Mouse (Mus musculus) megakaryocyte, adult 5-6 weeks (primary cell): ENCODE measurements around the gene St3gal4. TPM values are rescaled to one million over a fixed set of nuclear protein-coding genes. Genes with fewer than 3 reads are reported as not detected.
A peak's percentile ranks its signal among the peaks of the same experiment; 100 is the strongest.

Experiments used
- ATAC-seq: 2 replicates; pipeline ENCODE4 v1.8.0; 2016; ENCODE audit warnings: mild to moderate bottlenecking, inconsistent platforms; ENCODE audit not compliant: poor library complexity, severe bottlenecking
- total RNA-seq, 2 experiments: library from RNA; stranded (forward) in 1 of 2; stranded (reverse) in 1 of 2; fragments of 153-499, 151-499 nt in 1 of 2; fragments of 221-1000, 200-1000 nt in 1 of 2; gene quantifications; 2 replicates each; pipeline versions ENCODE4 v1.2.3 to v1.2.4; 2015 to 2017

Gene St3gal4
- total RNA-seq, 2 experiments from 2014 or later = 53.1 to 57.4 TPM

DNA sequence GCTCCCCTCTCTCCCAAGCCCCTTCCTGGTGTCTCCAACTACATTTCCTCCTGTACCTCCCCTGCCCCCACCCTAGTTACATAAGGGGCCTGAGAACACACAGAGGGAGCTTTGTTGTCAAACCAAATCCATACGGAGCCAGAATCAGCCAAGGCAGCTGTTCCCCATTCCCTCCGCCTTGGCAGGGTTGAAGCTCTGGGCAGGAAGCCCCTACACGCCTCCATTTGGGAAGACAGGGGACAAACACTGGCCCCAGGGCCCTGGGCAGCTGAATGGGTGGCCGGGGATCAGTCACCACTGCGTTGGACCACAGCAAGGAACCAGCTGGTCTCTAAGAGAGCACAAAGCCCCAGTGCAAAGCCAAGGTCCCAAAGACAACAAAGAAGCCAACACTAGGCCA, 10.2 kb downstream of the St3gal4 start:
- ATAC-seq = no peak

DNA sequence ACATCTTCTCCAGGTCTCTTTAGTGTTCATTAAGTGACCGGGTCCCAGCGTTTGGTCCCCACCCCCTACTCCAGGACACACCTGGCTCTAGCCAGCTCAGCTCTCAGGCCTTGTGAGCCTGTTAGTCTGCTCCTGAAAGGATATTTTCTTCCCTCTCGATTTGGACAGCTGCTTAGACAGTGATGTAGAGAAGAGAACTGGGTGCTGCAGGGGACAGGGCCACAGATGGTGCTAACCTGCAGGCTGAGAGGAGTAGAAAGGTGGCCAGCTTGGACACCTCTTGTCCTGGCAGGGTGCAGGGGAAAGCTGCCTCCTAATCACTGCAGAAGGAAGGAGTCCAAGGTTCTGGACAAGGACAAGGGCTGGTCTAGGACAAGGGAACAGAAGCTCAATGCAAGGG, 11.0 kb downstream of the St3gal4 start:
- ATAC-seq = no peak

DNA sequence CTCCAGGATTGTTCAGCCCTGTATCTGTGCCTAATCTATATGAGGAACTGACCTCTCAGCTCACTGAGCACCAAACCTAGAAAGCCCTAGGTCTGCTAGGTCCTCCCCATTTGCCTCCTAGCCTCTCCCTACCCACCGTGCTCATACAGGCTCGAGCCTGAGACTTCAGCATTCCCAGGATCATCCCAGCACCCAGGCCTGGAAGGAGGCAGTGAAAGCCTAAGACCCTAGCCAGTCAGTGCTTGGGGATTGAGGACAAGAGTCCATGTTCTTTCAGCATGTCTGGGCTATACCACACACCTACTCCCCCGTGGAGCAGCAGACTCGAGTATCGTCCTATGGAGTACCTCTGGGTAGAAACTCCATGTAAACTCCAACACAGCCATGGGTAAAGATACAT, 11.7 kb downstream of the St3gal4 start:
- ATAC-seq = 0 out of 2 replicates have a peak, but pooled peaks have one; percentile 17

DNA sequence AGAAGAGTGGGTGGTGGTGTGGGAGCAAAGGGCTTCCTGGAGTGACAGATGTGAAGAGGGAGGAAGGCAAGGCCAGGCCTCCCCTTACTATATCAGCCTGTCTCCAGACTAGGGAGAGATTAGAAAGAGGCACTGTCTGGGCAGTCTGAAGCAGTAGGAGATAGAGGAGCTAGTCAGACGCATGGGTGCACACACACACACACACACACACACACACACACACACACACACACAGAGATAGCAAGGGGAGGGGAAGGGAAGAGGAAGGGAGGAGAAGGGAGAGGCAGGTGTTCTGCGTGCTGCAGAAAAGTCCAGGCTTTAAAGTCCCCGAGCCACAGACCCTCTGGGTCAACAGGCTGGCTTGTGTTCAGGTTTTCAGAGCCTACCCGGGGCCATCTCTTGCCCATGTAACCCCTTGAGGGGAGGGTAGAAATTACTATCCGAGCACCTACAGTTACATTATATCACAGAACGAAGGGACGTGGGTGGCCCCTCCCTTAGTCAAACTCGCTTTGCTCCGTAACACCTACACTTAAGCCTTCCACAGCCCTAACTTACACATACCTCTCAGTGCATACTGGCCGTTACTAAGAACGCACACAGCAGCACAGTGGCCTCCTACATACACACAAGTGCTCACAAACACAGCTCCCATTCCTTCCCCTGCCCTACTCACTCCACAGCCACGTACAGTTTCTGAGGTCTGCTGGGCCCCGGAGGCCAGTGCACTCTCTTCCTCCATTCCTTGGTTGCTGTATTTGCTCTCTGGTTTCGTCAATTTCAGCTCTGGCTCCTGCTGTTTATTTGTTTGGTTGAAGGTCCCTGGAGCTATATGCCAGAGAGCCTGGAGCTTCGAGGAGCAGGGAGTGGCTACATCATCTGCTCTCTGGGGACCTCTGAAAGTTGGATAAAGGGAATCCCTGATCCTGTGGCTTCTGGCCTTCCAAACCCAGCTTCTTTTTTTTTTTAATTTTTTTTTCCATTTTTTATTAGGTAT, 12.9 kb downstream of the St3gal4 start:
- no peak for ATAC-seq

DNA sequence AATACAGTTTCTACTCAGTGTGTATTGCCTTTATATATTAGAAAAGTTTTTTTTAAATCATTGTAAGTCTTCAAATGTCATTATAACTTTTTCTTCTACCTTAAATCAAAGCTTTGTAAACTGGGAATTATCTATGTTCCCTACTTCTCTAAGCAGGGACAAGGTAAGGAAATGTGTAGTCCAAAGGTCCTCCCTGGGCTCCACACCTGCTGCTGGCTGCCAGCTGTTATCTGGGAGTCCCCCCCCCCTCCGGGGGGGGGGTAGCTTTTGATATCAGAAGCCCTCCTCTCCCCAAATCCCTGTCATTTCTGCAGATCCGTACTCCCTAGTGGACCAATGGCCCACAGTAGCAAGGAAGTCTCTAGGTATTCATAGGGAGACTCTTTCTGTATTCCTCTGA, 13.6 kb downstream of the St3gal4 start:
- no peak for ATAC-seq

DNA sequence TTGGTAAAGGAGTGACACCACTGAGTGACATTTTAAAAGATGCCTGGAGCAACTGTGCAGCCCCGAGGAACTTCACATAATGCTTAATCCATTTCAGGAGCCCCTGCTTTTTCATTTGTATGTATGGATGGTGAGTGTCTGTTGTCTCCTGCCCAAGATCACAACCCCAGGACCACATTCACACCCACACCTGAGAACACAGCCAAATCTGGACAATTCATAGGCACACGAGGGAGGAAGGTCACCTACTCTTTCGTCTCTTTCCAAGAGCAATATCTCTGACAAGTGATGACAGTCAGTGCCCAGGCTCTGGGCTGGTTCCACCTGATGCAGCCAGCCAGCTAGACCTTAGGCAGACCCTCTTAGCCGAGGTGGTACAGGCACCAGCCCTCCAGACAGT, 14.4 kb downstream of the St3gal4 start:
- no peak for ATAC-seq

DNA sequence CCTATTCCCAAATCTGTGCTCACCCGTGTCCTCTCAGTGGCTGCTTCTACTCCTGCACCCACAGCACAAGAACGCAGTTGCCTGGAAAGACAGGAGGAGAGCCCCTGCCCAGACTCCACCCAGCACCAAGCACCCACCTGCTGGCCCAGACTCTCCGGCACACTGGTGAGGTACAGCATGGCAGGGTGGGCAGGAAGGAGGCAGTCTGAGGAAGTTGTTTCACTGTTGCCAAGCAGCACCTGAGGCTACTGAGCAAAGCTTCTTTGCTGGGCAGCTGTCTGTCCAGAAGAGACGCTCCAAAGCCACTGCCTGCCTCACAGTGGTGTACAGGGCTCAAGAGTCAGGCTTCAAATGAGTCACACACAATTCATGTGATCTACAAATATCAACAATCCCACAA, 20.3 kb downstream of the St3gal4 start:
- peak; percentile 50 for ATAC-seq

DNA sequence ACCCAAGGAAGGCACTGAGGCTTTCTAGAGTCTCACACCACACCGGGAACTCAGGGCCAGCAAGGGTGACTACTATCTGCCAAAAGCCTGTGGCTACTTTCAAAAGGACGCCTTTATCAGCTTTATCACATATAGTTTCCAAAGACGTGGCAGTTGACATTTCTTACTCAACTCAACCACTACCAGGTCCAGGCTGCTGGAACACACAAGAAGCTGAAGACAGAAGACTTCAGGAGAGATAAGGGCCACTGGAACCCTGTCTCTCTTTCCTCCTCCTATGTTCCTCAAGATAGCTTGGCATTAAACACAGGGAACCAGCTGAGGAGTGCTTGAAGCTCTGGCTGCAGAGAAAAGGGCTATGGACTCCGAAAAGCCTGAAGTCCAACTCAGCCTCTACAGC, 21.2 kb downstream of the St3gal4 start:
- ATAC-seq = peak; percentile 20

DNA sequence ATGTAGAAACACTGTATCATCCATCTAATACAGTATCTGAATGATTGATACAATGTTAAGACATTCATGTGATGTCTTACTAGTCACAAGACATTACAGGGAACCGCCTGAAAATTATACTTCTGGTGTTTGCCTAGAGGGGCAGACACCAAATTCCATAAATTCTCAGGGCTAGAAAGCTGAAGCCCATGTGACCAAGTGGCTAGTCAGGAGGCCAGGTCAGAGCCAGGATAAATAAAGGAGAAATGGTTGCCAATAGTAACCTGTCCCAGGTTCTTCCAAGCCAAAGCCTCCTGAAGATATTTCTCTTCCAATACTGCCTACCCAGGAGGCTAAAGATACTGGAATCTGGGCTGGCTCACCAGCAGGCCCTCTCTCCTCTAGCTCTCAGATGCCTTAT, 23.3 kb downstream of the St3gal4 start:
- no peak for ATAC-seq

DNA sequence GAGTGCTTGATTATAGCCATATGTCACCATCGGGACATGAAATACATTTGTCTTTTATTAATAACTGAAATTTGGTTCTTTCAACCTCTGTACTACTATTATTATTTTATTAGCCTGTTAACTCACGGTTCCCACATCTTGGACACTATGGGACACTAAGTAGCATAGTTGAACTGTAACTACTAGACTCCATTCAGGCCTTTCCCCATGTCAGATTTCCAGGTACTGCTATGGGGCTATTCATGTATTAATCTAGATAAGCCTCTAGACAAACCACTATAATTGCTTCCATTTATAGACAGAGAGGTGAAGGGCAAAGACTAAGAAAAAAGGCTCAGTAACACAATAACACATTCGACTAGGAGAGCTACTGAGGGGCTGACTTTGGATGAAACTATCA, 25.7 kb downstream of the St3gal4 start:
- ATAC-seq = no peak

DNA sequence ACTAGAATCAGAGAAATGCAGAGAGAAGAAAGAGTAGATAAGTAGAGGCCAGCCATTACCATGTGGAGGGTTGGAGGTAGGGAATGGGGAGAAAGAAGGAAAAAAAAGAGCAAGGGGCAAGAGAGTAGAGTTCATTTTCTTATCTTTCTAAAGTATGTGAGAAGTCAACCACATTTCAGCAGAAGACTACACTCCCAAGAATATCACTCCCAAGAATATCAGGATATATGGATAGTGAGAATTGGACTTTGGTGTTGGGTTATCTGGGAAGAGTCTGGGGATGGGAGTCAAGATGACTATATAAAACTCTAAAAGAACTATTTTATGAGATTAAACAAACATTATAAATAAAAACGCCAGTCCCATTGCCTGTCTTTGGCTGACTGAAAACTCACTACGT, 26.2 kb downstream of the St3gal4 start:
- no peak for ATAC-seq

DNA sequence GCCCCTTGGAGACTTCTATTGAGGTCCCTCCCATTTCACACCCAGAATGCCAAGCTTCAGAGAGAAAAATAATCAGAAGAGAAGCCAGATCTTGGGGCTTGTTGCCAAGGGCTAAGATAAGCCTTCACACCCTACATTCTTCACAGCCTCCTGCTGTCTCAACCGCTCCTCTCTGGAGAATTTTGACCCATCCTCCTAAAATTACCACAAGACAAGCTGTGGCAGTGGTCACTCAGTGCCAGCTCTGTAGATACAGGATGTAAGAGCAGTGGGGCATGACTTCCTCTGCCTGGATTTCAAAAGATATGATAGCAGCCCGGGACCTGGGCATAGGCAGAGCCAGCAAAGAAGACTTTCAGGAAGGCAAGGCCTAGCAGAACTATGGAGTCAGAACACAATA, 57.6 kb downstream of the St3gal4 start:
- peak; percentile 51 for ATAC-seq

DNA sequence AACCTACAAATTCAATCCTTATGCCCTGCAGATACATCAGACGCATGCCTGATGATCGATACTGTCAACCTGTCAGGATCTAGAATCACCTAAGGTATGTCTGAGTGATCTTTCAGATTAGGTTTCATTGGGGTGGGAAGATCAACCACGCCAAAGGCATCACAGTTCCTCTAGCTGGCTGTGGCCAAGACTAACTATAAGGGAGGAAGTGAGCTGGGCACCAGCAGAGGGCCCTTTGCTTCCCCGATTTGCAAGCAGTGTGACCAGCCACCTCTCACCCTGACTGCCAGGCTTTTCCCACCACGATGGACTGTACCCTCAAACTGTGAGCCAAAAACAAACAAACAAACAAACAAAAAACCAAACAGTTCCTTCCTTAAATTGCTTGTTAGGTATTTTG, 59.2 kb downstream of the St3gal4 start:
- peak; percentile 66 for ATAC-seq

DNA sequence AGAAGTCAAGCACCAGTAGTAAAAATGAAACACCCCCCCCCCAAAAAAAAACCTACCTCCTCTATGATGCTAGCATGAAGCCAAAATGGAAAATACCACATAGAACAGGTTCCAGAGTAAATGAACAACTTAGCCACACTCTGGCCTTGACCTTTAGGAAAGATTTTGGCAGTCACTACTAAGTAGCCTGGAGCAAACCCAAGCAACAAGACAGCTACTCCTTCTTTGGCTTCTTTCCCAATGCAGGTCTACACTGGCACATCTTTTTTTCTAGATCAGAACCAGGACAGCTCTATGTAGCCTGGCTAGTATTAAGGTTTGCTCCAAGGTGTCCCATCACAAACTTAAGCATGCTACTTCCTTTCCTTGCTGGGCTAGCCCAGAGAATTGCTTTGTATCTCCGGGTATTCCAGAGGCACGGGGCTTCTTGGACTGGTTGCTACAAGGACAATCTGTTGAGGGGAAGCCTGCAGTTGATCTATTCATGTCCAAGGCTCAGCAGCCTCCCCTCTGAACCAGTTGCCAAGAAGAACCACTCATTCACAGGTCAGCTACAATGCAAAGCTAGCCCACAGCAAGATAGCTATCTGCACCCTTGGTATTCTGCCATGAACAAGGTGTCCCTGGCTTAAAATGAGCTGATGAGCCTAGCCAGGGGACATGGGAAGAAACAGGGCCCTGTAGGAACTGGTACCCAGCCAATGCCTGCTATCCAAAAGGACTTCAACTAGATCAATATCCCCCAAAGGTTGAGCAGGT, 60.3 kb downstream of the St3gal4 start:
- ATAC-seq = no peak

DNA sequence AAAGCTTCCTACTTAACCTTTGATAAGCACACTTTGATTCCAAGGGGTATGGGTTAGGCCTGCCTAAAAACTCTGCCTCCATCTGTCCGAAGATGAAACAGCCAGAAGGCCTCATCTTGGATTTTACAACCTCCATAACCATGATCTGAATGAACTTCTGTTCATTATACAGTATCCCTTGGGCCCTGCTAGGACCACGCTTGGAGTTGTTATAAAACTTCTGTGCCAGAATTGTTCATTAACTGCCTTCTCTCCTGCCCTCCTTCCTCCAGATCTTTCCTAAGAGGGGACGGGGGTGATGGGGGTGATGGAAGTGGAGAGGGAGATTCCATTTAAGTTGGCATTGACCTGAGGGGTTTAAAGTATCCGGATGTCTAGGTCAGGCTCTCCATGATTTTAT, 60.9 kb downstream of the St3gal4 start:
- no peak for ATAC-seq

DNA sequence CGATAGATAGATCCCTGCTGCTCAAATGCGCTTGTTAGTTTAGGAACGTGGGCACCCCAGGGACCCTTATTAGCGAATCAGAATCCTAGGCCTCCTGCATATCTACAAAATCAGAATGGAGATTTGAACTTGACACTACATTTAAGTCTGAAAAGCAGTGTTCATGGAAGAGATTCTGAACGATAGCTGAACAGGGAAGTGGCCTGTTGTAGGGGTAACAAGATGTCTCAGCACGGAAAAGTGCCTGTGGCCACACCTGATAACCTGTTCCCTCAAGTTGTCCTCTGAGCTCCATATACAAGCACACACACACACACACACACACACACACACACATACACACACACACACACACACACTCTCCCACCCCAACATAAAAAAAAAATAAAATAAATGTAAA, 61.4 kb downstream of the St3gal4 start:
- ATAC-seq = no peak

DNA sequence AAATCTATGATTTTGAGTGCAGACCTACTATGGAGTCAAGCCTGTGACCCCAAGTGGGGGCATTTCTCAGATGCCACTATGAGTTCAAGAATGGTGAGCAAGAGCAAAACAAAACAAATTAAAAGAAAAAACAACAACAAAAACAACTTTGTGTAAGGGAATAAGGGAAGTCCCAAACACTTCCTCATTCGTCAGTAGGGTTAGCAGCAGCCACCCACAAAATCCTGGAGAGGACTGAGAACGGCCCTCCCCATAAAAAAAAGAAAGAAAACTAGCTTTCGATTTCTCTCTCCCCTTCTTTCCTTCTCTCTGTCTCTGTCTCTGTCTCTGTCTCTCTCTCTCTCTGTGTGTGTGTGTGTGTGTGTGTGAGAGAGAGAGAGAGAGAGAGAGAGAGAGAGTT, 62.5 kb downstream of the St3gal4 start:
- peak; percentile 58 for ATAC-seq

DNA sequence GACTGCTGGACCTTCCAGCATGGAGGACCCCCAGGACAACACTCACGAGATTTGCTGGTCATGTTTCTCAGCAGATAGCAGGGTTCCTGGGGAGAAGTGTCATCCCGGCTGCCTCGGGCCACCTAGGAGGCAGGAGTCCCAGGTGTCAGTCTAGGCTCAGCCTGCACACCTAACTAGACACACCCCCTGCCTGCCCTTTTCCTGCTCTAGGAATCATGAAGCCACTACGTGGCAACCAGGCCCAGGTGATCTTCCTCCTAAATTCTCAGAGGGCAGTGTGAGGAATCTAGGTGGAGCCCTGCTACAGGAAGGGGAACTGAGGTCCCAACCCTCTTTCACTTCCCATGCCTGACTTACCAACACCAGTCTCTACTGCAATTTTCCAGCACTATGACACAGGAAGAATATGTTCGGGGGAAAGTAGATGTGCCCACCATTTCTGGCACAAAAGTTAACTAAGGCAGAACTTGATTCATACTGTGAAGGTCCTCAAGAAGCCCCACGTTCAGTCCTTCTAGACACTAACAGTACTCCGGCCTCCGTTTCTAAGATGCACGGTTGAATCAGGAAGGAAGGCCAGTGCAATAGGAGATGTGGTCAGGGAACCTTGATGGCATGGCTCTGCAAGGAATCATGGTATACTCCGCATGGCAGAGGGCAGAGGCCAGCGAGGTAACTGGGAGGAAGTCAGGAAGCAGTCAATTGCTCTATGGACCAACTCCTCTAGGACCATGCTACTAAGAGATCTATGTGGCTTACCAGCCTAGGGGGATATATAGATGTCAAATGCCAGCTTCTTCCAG, 63.3 kb downstream of the St3gal4 start:
- peak; percentile 79 for ATAC-seq

DNA sequence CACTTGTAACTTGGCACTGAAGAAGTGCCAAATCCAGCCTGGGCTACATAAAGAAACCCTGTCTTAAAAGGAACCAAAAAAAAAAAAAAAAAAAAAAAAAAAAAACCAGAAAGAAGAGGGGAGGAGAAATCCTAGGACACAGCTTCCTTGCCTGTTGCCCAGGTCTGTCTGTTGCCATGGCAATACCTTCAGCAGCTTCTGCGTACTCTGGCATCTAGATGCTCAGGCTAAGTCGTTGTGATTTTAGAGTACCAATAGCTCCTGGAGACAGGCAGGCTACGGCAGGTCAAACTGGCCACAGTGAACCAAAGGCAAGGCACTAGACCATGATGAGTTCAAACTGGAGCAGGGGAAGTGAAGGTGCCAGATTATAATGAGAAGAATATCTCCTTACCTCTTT, 65.4 kb downstream of the St3gal4 start:
- no peak for ATAC-seq

DNA sequence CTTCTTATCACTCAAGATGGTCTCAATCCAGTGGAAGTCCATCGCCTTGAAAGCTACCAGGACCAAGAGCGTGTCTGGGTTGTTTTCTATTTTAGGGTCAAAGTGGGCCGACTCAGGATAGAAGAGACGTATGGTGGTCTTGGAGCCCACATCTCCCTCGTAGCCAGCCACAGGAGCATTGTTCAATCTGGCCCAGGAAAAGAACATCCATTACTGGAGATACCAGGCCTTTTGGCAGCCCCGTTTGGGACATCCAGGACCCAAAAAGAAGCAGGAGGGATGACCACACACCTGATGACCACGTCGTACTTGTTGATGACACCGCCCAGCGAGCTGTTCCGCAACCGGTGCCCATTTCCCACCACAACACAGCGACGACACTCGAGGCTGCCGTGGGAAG, 66.0 kb downstream of the St3gal4 start:
- ATAC-seq = no peak

DNA sequence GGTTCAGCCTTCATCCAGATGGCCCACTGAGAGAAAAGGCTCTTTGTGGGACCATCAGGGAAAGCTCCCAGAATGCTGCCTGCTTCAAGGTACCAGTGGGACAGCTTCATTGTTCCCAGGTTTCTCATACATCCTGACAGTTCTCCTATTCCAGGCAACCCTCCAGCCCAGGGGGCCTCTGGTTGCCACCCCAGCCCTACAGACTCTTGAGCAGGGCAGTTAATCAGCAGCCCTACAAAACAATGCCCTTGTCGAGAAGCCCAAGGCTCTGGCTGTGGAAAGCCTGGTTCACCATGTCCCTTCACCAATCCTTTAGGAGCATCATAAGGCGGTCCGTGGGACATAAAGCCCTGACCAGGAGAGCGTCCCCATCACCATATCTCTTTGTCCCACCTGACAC, 66.4 kb downstream of the St3gal4 start:
- no peak for ATAC-seq
